Mouse (Mus musculus): ENCODE measurements around the gene Rbpms2. TPM values are rescaled to one million over a fixed set of nuclear protein-coding genes. Genes with fewer than 3 reads are reported as not detected.
"Not testable (repeated sequence)": the region's sequence is repeated elsewhere in the genome, so short reads cannot be mapped to it uniquely, and the experiment has no call there.

The Rbpms2 gene
- polyA plus RNA-seq, 2 experiments: 10.3 to 19.3 TPM

DNA sequence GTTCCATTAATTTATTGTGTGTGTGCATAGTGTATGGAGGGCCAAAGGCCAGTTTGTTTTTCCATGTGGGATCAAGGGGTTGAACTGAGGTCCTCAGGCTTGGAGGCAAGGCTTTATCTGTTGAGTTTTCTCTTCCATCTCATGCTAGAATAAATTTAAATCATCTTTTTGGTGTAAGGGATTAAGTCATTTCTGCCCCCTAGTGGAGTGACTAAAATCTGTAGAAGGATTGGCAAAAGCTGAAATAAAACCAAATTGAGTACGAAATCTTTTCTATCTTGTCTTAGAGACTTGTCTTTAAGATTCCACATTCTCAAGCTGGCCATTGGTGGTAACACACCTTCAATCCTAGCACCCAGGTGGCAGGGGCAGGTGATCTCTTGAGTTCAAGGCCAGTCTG is 53.5 kb downstream of the Rbpms2 start:
- ATAC-seq (ENCODE audit: low FRiP score, low read depth): no peak
- Histone ChIP-seq H3K4me1 (ENCODE audit: control insufficient read depth, insufficient read depth, low read length) (peaks cover 28% of the 10 kb centered on the region), H3K9me3 (ENCODE audit: control insufficient read depth, low read length) (no peaks in the 10 kb centered on the region), H3K4me2 (replicated peaks; ENCODE audit: low read depth, low read length, severe bottlenecking) (no peak overlapping the region), H3K27me3 (ENCODE audit: control insufficient read depth, insufficient read depth, low read length) (no peaks in the 10 kb centered on the region), H3K9ac (ENCODE audit: low read depth, low read length, severe bottlenecking) (no peak overlapping the region), H3K36me3 (ENCODE audit: control insufficient read depth, insufficient read depth, low read length) (peaks cover 29% of the 10 kb centered on the region), H3K4me3 (replicated peaks; ENCODE audit: low read length) (no peak overlapping the region), H3K27ac (replicated peaks; ENCODE audit: low read depth, low read length) (no peak overlapping the region)
- DNase-seq (ENCODE audit: low spot score): no peak
- 71% methylated on average over 1 of the region's 1 CpGs for WGBS
- no peak for TF ChIP-seq POLR2A (IDR thresholded peaks at IDR 0.05; ENCODE audit: borderline replicate concordance, extremely low read depth, insufficient read depth, insufficient read length)

DNA sequence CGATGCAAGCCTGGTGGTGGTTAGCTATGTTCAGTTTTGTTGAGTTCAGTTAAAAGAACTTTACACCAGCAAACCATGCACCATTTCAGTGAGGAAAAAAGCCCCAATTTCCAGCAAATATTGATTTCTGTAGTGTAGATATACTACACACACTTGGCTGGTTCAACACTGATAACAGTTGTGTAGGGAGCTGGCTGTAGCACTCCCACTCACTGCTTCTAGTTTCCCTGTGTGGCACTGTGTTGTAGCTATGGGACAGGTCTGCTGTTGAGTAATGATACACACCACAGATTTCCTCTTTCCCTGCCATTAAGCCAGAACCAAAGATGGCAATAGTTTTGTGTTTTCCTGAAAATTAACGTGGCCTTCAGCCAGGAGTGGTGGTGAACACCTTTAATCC is 55.3 kb downstream of the Rbpms2 start:
- DNase-seq (ENCODE audit: low spot score) (no peak), ATAC-seq (ENCODE audit: low FRiP score, low read depth) (no peak)
- WGBS: 82% methylated on average over 2 of the region's 2 CpGs
- no peak overlapping the region for H3K4me2 ChIP-seq (replicated peaks; ENCODE audit: low read depth, low read length, severe bottlenecking)
- H3K27ac ChIP-seq (replicated peaks; ENCODE audit: low read depth, low read length): no peak overlapping the region
- peaks cover 39% of the 10 kb centered on the region for H3K36me3 ChIP-seq (ENCODE audit: control insufficient read depth, insufficient read depth, low read length)
- H3K4me1 ChIP-seq (ENCODE audit: control insufficient read depth, insufficient read depth, low read length): peaks cover 11% of the 10 kb centered on the region
- no peak for TF ChIP-seq POLR2A (IDR thresholded peaks at IDR 0.05; ENCODE audit: borderline replicate concordance, extremely low read depth, insufficient read depth, insufficient read length)
- H3K4me3 ChIP-seq (replicated peaks; ENCODE audit: low read length): no peak overlapping the region
- no peak overlapping the region for H3K9ac ChIP-seq (ENCODE audit: low read depth, low read length, severe bottlenecking)
- H3K9me3 ChIP-seq (ENCODE audit: control insufficient read depth, low read length): no peaks in the 10 kb centered on the region
- no peaks in the 10 kb centered on the region for H3K27me3 ChIP-seq (ENCODE audit: control insufficient read depth, insufficient read depth, low read length)

DNA sequence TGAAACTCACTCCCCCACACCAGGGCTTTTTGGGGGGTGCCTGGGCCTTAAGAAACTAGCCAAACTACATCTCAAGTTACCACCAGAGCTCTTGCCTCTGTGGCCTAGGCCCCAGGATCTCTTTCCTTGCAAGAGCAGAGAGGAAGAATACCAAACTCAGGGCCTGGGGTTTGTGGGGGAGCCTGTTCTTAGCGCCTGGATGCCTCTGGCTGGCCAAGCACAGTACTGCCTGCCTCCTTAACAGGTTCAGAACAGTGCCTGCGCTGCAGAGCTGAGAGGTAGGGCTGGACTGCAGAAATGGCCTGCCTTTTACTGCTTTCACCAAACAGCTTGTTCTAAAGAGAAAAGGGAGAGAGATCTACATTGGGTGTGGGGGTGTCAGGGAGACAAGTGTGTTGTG is 60.4 kb downstream of the Rbpms2 start:
- not testable (repeated sequence) for H3K4me2 ChIP-seq (replicated peaks; ENCODE audit: low read depth, low read length, severe bottlenecking); DNase-seq (ENCODE audit: low spot score); H3K9me3 ChIP-seq (ENCODE audit: control insufficient read depth, low read length); ATAC-seq (ENCODE audit: low FRiP score, low read depth); H3K4me3 ChIP-seq (replicated peaks; ENCODE audit: low read length); H3K27me3 ChIP-seq (ENCODE audit: control insufficient read depth, insufficient read depth, low read length); H3K9ac ChIP-seq (ENCODE audit: low read depth, low read length, severe bottlenecking); H3K4me1 ChIP-seq (ENCODE audit: control insufficient read depth, insufficient read depth, low read length); H3K27ac ChIP-seq (replicated peaks; ENCODE audit: low read depth, low read length)
- H3K36me3 ChIP-seq (ENCODE audit: control insufficient read depth, insufficient read depth, low read length): peaks cover 76% of the 10 kb centered on the region
- WGBS: 71% methylated on average over 1 of the region's 2 CpGs

DNA sequence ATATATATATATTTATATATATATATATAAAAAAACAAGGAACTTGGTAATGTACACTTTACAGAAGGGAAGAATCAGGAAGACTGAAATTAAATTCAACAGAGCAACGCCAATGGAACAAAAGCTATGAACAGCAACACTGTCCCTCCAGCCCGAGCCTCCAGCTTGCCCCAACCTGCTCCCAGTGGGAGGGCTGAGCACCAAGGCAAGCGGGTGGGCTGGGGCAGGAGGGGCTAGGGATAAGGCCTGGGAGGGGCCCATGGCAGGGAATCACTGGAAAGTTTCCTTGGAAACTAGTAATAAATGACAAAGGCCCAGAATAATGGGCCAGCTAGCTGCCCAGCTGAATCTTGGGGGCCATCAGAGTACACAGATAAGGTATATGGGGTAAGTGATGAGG is 63.0 kb downstream of the Rbpms2 start:
- ATAC-seq (ENCODE audit: low FRiP score, low read depth) (no peak), DNase-seq (ENCODE audit: low spot score) (no peak)
- no peak for TF ChIP-seq POLR2A (IDR thresholded peaks at IDR 0.05; ENCODE audit: borderline replicate concordance, extremely low read depth, insufficient read depth, insufficient read length)
- Histone ChIP-seq H3K27me3 (ENCODE audit: control insufficient read depth, insufficient read depth, low read length) (no peaks in the 10 kb centered on the region), H3K9me3 (ENCODE audit: control insufficient read depth, low read length) (no peaks in the 10 kb centered on the region), H3K4me1 (ENCODE audit: control insufficient read depth, insufficient read depth, low read length) (peaks cover 6% of the 10 kb centered on the region; the same call in 1 of the 2 replicates), H3K36me3 (ENCODE audit: control insufficient read depth, insufficient read depth, low read length) (peaks cover 85% of the 10 kb centered on the region), H3K4me3 (replicated peaks; ENCODE audit: low read length) (no peak overlapping the region), H3K9ac (ENCODE audit: low read depth, low read length, severe bottlenecking) (no peak overlapping the region), H3K4me2 (replicated peaks; ENCODE audit: low read depth, low read length, severe bottlenecking) (no peak overlapping the region), H3K27ac (replicated peaks; ENCODE audit: low read depth, low read length) (0 out of 2 replicates have a peak overlapping the region, but pooled peaks have one; percentile 48)
- WGBS: 51% methylated on average over 3 of the region's 3 CpGs

DNA sequence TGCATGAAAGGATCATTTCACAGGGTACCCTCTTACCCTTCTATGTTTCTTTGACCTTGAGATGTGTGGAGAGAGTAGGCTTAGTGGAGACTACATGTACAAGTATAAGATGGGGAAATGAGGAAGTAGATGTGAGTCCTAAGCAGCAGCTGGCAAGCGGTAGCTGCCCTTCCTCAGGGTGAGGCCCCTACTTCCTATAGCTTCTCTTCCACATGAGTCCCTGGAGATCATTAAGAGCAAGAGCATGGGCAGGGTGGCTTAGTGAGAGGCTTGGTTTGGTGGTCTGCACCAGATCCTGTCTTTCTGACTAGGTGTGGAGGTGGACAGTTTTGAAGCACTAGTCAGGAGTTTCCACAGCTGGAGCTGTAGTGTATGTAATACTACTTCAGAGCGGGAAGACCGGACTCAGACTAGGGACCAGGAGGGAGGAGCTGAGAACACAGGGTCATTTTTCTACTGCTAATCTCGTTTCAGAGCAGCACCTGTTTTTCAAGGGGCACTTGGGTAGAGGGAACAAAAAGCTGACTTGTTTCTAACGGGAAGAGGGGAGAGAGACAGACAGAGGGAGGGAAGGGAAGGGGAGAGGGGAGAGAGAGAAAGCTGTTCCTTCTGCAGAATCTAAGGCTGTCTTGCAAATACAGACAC is 63.6 kb downstream of the Rbpms2 start:
- DNase-seq (ENCODE audit: low spot score) (no peak), ATAC-seq (ENCODE audit: low FRiP score, low read depth) (0 out of 2 replicates have a peak, but pooled peaks have one; percentile 9)
- no peak for TF ChIP-seq POLR2A (IDR thresholded peaks at IDR 0.05; ENCODE audit: borderline replicate concordance, extremely low read depth, insufficient read depth, insufficient read length)
- Histone ChIP-seq H3K9ac (ENCODE audit: low read depth, low read length, severe bottlenecking) (no peak overlapping the region), H3K27me3 (ENCODE audit: control insufficient read depth, insufficient read depth, low read length) (no peaks in the 10 kb centered on the region), H3K4me1 (ENCODE audit: control insufficient read depth, insufficient read depth, low read length) (peaks cover 6% of the 10 kb centered on the region; the same call in 1 of the 2 replicates), H3K36me3 (ENCODE audit: control insufficient read depth, insufficient read depth, low read length) (peaks cover 84% of the 10 kb centered on the region), H3K9me3 (ENCODE audit: control insufficient read depth, low read length) (no peaks in the 10 kb centered on the region), H3K27ac (replicated peaks; ENCODE audit: low read depth, low read length) (peak overlapping the region; percentile 67), H3K4me3 (replicated peaks; ENCODE audit: low read length) (no peak overlapping the region), H3K4me2 (replicated peaks; ENCODE audit: low read depth, low read length, severe bottlenecking) (no peak overlapping the region)
- 39% methylated on average over 5 of the region's 5 CpGs for WGBS

Measured in limb, embryonic 14.5 days (tissue).